Mouse (Mus musculus) liver, embryonic 14.5 days (tissue): ENCODE data around the gene Gli2.

ENCODE experiments used
- CTCF ChIP-seq: IDR thresholded peaks from 2 replicates; pipeline ENCODE4 v1.5.1; 2016; ENCODE audit warnings: antibody characterized with exemption, low read depth, control low read depth
- EP300 ChIP-seq: IDR thresholded peaks from 2 replicates; pipeline ENCODE4 v1.6.1; 2016; ENCODE audit warnings: antibody characterized with exemption, low read depth

- TF ChIP-seq CTCF (no peak), EP300 (no peak)
These were observed 72.8 kb downstream of the Gli2 start for GRCm38 (mm10) chr1:118980636-118981035.
